In genomic region chr8:86668750-86669149, GRCm38 (mm10) we compare ENCODE assay signal across 12 mouse cellular contexts. TPM values are rescaled to one million over a fixed set of nuclear protein-coding genes. Genes with fewer than 3 reads are reported as not detected.
DNase-seq lines count a peak whose midpoint lies in the region; TF ChIP-seq lines count a peak whose summit lies in the region.
"Had no signal": no experiment of that assay in that cellular context is flagged by ENCODE, and none has a peak within 500 bp of the region (broad histone marks: within the 10 kb centered on the region; RNA-seq: fewer than 3 reads in every experiment).

No protein-coding gene starts in this region.

- intact Hi-C loops in gastrocnemius, adult 2 months (cut with DNase I) = no loop called here
- intact Hi-C loops in gastrocnemius, postnatal 36 days (cut with DNase I) = no loop called here

- H3K27ac ChIP-seq in gastrocnemius, adult 2 months = peak overlapping the region; percentile 28; the same call in 1 of the 2 replicates

- no peak for DNase-seq in gastrocnemius, adult 2 months
- DNase-seq in gastrocnemius, postnatal 36 days = no peak
- DNase-seq in NIH3T3 (ENCODE audit: low read depth) = peak; percentile 84
- peak; percentile 13 for DNase-seq in fat pad, adult 2 months (ENCODE audit: extremely low read depth, low read depth, low spot score)
- peak; percentile 61 for DNase-seq in kidney, postnatal 14 days
- DNase-seq in embryo, embryonic 11 days = no peak
- no peak for DNase-seq in thymus, postnatal 25 days
- DNase-seq in right cerebral cortex, postnatal 10 days (ENCODE audit: low spot score in 2 of 2) = no peak
- DNase-seq: cerebellum, postnatal 14 days; gastrocnemius, postnatal 25 days; lung, adult 2 months; thymus, postnatal 36 days had no signal

- TF ChIP-seq CTCF in gastrocnemius, adult 2 months (IDR thresholded peaks at IDR 0.05) = no peak

- H3K4me3 ChIP-seq in gastrocnemius, adult 2 months = no peak overlapping the region

RNA-seq across cellular contexts. Expression of gene Lonp2, which starts 44.9 kb away (rescaled TPM):
- total RNA-seq in gastrocnemius, adult 2 months (2021) = 10 to 100 TPM; 51.7 to 55.6 TPM
- total RNA-seq in gastrocnemius, postnatal 36 days (2021) = 10 to 100 TPM; 46.8 to 48.9 TPM

Comparison
In these comparisons a context has a peak if more than half of its experiments do, and no peak if none do; other contexts are left out.
1. DNase-seq: peak in NIH3T3 (single experiment), fat pad, adult 2 months (single experiment) and kidney, postnatal 14 days (single experiment); none in gastrocnemius, adult 2 months (single experiment), gastrocnemius, postnatal 36 days (0 of 2), embryo, embryonic 11 days (single experiment), thymus, postnatal 25 days (single experiment) and right cerebral cortex, postnatal 10 days (0 of 2).